Mouse (Mus musculus) midbrain, embryonic 15.5 days (tissue): ENCODE results near the gene Optn. TPM values are rescaled to one million over a fixed set of nuclear protein-coding genes. Genes with fewer than 3 reads are reported as not detected.
"Not testable (repeated sequence)": the region's sequence is repeated elsewhere in the genome, so short reads cannot be mapped to it uniquely, and the experiment has no call there.

Source experiments
- ATAC-seq: fragments of 200-750 bp; cut with Nextera tagmentation; replicated peaks from 2 replicates; pipeline ENCODE4 v1.8.0; 2017; ENCODE audit warnings: moderate TSS enrichment
- H3K27ac ChIP-seq: fragments of 300-500 bp; sonication (generic); 2 replicates; pipeline ENCODE4 v1.5.1; 2015; ENCODE audit warnings: mild to moderate bottlenecking, inconsistent platforms
- H3K27me3 ChIP-seq: fragments of 300-500 bp; sonication (generic); replicated peaks from 2 replicates; pipeline ENCODE4 v1.6.1; 2015; ENCODE audit warnings: inconsistent platforms
- H3K36me3 ChIP-seq: fragments of 300-500 bp; sonication (generic); replicated peaks from 2 replicates; pipeline ENCODE4 v1.6.1; 2015; ENCODE audit warnings: inconsistent platforms
- H3K4me1 ChIP-seq: fragments of 300-500 bp; sonication (generic); 2 replicates; pipeline ENCODE4 v1.6.1; 2015; ENCODE audit warnings: inconsistent platforms
- H3K4me2 ChIP-seq: fragments of 300-500 bp; sonication (generic); 2 replicates; pipeline ENCODE4 v1.6.1; 2015; ENCODE audit warnings: inconsistent platforms, mild to moderate bottlenecking, moderate library complexity
- H3K4me3 ChIP-seq: fragments of 300-500 bp; sonication (generic); 2 replicates; pipeline ENCODE4 v1.5.1; 2015; ENCODE audit warnings: mild to moderate bottlenecking, inconsistent platforms
- H3K9ac ChIP-seq: fragments of 300-500 bp; sonication (generic); 2 replicates; pipeline ENCODE4 v1.6.1; 2015; ENCODE audit warnings: mild to moderate bottlenecking, inconsistent platforms
- H3K9me3 ChIP-seq: fragments of 300-500 bp; sonication (generic); 2 replicates; pipeline ENCODE4 v1.6.1; 2016; ENCODE audit warnings: inconsistent platforms
- WGBS: fragments of 180-500 bp; shearing (Covaris S2); methylation state at CpG from one replicate; pipeline ENCODE4 v1.1.7; 2015; ENCODE audit warnings: mixed read lengths; 5-methylcytosine and 5-hydroxymethylcytosine counted together
- polyA plus RNA-seq: library from polyadenylated mRNA; unstranded; fragments of >200 nt; fragmentation: Nextera tagmentation; extraction: Ambion mirVana; gene quantifications from 2 replicates; pipeline ENCODE4 v1.2.1, GENCODE M21; 2015

Gene Optn
- polyA plus RNA-seq: 15.7 and 18.9 TPM in 2 replicates

DNA sequence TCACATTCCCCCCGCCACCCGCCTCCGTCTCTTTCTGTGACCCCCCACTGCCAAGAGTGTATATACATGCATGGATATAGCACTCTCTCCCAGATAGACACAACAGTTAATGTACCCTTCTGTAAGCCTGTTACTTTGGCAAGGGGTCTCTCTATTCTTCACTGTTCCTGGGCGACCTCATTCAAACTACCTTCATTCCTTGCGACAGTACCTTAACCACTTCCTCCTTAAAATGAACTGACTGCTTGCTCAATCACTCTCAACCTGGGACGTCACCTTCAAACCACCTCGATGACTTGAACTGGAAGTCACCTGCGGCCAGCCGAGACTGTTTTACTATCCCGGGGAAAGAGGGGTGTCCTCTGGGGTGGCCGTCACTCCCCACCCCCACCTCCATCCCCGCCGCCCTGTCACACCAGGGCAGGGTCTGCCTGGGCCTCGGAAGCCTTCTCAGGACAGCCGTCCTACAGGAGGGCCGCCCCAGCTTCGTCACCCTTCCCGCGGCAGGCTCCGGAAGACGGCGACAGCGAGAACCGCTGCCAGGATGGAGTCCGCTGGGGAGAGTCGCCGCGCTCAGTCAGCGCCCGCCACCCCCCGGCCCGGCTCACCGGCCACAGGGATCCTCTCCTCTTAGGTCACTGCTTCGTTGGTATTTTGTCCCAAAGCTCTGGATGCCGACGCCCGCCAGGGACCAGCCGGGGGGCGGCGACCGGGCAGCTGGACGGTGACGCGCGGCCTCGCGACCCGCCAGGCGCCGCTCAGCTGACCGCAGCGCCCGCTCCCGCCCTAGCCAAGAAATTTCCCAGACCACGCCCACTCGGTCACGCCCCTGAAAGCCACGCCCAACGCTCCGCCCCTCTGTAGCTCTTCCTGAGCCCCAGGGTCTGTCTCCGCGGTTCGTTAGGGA lies at the start of gene Optn:
TSS of gene Optn (minus strand) at position 753 of the 907 bp plus-strand sequence.
- H3K4me1 ChIP-seq: peaks cover 13% of the 10 kb centered on the region
- H3K4me2 ChIP-seq: peak within 1 kb of the TSS; percentile 84
- H3K36me3 ChIP-seq: no peaks in the 10 kb centered on the region
- H3K4me3 ChIP-seq: peak within 1 kb of the TSS; percentile 69
- peak within 1 kb of the TSS; percentile 58 for H3K9ac ChIP-seq
- WGBS: 1% methylated on average over 63 of the region's 63 CpGs
- H3K9me3 ChIP-seq: no peaks in the 10 kb centered on the region
- peak; percentile 93 for ATAC-seq
- no peaks in the 10 kb centered on the region for H3K27me3 ChIP-seq
- peak within 1 kb of the TSS; percentile 30 for H3K27ac ChIP-seq

DNA sequence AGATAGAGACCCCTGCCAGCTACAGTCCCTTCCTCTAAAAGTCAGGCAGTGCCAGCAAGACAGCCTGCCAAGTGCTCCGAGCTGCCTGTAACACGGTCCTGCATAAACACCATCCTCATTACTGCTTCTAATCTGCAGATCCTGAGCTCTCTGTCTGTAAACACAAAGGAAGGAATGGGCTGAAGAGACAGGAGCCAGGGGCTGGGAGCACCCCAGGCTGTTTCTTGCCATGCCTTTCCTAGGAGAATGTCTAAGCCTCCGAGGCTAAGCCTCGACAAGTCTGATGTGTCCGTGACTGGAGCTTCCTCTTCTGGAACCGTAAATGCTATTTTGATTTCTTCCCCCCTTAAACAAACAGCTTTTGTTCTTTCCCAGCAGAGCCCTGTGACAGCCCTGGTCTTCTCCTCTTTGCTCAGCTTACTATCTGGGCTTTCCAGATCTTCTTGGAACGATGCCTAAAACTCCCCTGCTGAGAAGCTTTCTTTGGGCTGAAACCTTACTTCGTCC lies 49.0 kb upstream of the Optn start:
- Histone ChIP-seq H3K36me3 (no peaks in the 10 kb centered on the region), H3K27ac (peak overlapping the region; percentile 28), H3K4me2 (no peak overlapping the region), H3K9ac (no peak overlapping the region), H3K9me3 (no peaks in the 10 kb centered on the region), H3K4me1 (peaks cover 20% of the 10 kb centered on the region), H3K4me3 (no peak overlapping the region), H3K27me3 (no peaks in the 10 kb centered on the region)
- ATAC-seq: peak; percentile 70
- 8% methylated on average over 8 of the region's 8 CpGs for WGBS

DNA sequence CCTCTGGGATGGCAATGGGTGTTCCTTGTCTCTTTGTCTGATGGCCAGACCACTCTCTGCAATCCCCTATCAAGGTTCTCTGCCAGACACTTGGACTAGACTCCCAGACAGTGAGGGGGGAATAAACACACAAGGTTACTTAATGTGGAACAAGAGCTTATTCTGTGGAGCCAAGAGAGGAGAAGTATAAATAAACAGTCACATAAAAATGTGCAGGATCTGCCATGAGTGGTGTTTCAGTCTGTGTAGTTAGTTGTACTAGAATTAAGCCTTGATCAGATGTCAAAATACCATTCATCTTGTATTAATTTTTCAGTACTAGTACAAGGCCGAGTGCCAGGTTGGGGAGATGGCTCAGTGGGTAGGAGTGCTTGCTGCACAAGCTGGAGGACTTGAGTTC lies 39.0 kb upstream of the Optn start:
- no peak overlapping the region for H3K4me2 ChIP-seq
- WGBS: 50% methylated on average over 1 of the region's 1 CpGs
- peaks cover 9% of the 10 kb centered on the region for H3K4me1 ChIP-seq
- no peak for ATAC-seq
- no peaks in the 10 kb centered on the region for H3K36me3 ChIP-seq
- no peak overlapping the region for H3K4me3 ChIP-seq
- no peak overlapping the region for H3K27ac ChIP-seq
- no peak overlapping the region for H3K9ac ChIP-seq
- no peaks in the 10 kb centered on the region for H3K27me3 ChIP-seq
- H3K9me3 ChIP-seq: no peaks in the 10 kb centered on the region

DNA sequence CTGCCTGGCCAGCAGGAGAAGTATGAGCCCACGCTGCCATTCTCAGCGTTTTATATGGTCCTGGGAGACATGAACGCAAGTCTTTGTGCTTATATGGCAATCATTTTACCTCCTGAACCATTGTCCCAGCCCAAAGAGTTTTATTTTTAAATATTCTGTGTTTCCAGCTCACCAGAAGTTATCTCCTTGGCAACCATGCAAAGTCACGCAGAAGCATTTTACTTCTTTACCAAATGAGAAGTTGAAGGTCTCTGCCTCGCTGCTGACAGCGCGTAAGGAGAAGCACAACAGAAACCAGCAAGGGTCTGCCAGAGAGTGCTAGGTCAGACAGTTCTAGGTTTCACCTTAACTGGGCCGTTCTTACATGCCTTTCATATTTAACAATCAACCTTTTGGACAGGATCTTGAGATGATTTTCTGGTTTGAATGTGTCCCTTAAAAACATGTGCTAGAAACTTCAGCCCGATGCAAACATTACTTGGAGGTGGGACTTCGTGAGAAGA lies 37.9 kb upstream of the Optn start:
- Histone ChIP-seq H3K9ac (no peak overlapping the region), H3K27me3 (no peaks in the 10 kb centered on the region), H3K36me3 (no peaks in the 10 kb centered on the region), H3K4me3 (no peak overlapping the region), H3K4me1 (peaks cover 12% of the 10 kb centered on the region), H3K27ac (no peak overlapping the region), H3K4me2 (no peak overlapping the region), H3K9me3 (no peaks in the 10 kb centered on the region)
- ATAC-seq: no peak
- 89% methylated on average over 10 of the region's 10 CpGs for WGBS

DNA sequence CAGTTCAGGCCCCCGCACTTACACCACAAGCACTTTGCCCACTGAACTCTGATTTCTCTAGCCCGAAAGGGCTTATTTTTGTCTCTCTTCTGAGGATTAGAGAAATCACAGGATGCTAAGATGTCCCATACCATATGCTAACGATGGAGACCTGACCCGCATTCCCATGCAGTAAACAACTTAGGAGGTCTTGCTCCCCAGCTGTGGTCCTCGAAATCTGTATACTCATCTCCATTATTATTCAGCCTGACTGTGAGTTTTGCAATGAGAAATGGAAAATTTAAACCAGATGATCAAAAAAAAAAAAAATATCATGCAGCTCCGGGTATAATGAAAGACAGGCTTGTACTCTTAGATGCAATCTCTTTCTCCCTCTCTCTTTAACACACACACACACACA lies 35.3 kb upstream of the Optn start:
- Histone ChIP-seq H3K4me2 (no peak overlapping the region), H3K27me3 (no peaks in the 10 kb centered on the region), H3K4me3 (no peak overlapping the region), H3K9ac (no peak overlapping the region), H3K4me1 (peaks cover 12% of the 10 kb centered on the region), H3K36me3 (no peaks in the 10 kb centered on the region), H3K9me3 (no peaks in the 10 kb centered on the region), H3K27ac (no peak overlapping the region)
- ATAC-seq: no peak
- 72% methylated on average over 6 of the region's 6 CpGs for WGBS

DNA sequence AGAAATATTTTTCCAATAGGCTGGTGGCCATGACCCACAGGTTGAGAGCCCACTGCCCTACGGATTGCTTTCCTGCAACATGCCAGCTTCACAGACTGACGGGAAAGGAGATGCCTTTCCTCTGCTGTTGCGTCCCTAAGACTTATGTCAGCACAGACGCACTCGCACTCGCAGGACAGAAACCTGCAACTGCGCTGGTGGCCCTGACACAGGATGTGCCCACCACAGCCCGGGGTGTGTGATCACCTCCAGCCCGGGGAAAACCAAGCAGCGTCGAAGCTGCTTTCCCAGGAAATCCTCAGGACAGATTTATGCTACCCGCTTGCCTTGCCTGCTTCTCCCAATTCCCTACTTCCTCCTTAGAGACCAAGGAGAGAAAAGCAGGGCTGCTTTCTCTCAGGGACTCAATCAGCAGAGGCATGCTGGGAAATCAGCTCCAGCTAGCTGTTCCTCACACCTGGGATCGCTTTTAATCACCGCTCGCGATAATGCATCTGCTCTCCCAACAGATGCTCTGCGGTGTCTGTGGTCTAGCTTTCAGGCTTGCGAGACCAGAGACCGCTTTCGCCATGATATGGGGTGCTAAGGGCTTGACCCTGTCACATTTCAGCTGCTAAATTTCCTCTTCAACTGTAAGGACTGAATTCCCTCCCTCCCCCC lies 34.1 kb upstream of the Optn start:
- Histone ChIP-seq H3K4me3 (peak overlapping the region; percentile 24), H3K9ac (peak overlapping the region; percentile 41; the same call in 1 of the 2 replicates), H3K9me3 (no peaks in the 10 kb centered on the region), H3K4me1 (peaks cover 12% of the 10 kb centered on the region), H3K4me2 (peak overlapping the region; percentile 53), H3K36me3 (no peaks in the 10 kb centered on the region), H3K27me3 (no peaks in the 10 kb centered on the region), H3K27ac (peak overlapping the region; percentile 70)
- ATAC-seq: peak; percentile 51; the same call in 1 of the 2 replicates
- 28% methylated on average over 20 of the region's 20 CpGs for WGBS

DNA sequence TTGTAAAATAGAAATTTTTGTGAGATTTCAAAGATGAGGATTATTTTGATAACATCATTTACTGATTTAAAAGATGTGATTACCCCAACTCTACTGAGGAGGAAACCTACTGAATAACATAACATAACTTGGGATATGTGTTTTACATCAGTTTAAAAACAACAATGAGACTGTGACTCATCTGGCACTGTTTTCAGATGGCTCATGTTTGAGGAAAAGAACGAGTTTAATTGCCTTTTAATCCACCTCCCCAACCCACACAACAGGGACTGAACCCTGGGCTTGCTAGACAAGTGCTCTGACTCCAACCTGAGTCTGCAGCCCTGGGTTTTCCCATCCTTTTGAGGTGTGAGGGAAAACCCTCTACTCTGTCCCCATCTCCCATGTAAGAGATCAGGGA lies 31.5 kb upstream of the Optn start:
- WGBS: 24% methylated on average over 1 of the region's 1 CpGs
- ATAC-seq: no peak

DNA sequence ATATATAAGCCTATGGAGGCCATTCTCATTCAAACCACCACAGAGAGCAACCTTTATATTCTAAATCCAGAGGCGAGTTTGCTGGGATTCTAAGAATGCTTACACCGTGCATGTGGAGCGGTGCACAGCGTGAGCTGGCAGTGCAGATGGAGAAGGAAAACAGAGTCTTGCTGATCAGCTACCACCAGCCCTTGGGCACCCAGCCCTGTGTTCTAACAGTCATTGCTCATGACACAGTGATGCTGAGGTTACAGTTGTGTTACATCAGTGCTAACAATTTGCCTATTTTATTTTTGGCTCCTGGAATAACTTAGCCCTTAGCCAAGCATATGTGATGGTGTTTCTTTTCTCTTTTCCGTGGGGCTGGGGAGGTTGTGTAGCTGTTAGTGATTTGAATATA lies 31.0 kb upstream of the Optn start:
- ATAC-seq: no peak

More for the DNA sequence above, 31.5 kb upstream of the Optn start:
- H3K9me3 ChIP-seq: no peaks in the 10 kb centered on the region
- H3K36me3 ChIP-seq: no peaks in the 10 kb centered on the region
- H3K27me3 ChIP-seq: no peaks in the 10 kb centered on the region
- no peak overlapping the region for H3K4me3 ChIP-seq
- H3K4me2 ChIP-seq: no peak overlapping the region
- no peak overlapping the region for H3K27ac ChIP-seq
- no peak overlapping the region for H3K9ac ChIP-seq
- H3K4me1 ChIP-seq: peaks cover 12% of the 10 kb centered on the region

DNA sequence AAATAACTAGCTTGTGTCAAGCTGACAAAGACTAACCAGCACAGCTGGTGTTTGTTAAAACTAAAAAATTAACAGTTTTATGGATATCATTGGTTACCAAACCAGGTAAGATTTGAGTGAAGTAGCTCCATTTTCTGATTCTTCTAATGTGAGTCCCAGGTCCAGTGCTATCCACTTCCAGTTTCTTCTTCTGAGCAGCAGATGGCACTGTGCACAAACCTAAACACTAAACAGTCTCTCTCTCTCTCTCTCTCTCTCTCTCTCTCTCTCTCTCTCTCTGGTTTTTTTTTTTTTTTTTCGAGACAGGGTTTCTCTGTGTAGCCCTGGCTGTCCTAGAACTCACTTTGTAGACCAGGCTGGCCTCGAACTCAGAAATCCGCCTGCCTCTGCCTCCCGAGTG lies 26.5 kb upstream of the Optn start:
- H3K4me1 ChIP-seq, H3K9ac ChIP-seq, H3K4me2 ChIP-seq, H3K9me3 ChIP-seq, H3K27me3 ChIP-seq, H3K36me3 ChIP-seq, H3K4me3 ChIP-seq, H3K27ac ChIP-seq: not testable (repeated sequence)
- WGBS: 59% methylated on average over 4 of the region's 4 CpGs
- ATAC-seq: peak; percentile 82

More for the DNA sequence above, 31.0 kb upstream of the Optn start:
- no peaks in the 10 kb centered on the region for H3K27me3 ChIP-seq
- no peak overlapping the region for H3K27ac ChIP-seq
- no peak overlapping the region for H3K4me2 ChIP-seq
- H3K4me3 ChIP-seq: no peak overlapping the region
- 86% methylated on average over 5 of the region's 5 CpGs for WGBS
- H3K9me3 ChIP-seq: no peaks in the 10 kb centered on the region
- no peak overlapping the region for H3K9ac ChIP-seq
- peaks cover 12% of the 10 kb centered on the region for H3K4me1 ChIP-seq
- no peaks in the 10 kb centered on the region for H3K36me3 ChIP-seq

DNA sequence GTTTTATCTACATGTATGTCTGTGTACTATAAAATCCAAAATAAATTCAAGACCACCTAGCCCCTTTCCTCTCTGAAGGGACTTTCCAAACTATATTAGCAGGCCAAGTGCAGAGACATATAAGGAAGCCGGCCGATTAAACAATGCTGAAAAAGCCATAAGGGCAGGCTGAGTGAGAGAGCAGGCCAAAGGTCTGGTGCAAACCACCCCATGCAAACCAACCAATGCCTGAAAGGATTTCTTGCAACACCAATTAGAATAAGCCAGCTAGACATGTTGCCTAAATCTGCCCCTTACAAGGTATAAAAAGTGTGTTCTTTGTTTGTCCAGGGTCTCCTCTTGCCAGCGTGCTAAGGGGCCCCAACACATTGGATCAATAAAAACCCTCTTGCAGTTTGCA lies 23.8 kb upstream of the Optn start:
- Histone ChIP-seq H3K27me3 (no peaks in the 10 kb centered on the region), H3K4me2 (no peak overlapping the region), H3K4me1 (no peaks in the 10 kb centered on the region), H3K36me3 (no peaks in the 10 kb centered on the region), H3K9ac (no peak overlapping the region), H3K4me3 (no peak overlapping the region), H3K27ac (no peak overlapping the region), H3K9me3 (no peaks in the 10 kb centered on the region)
- 91% methylated on average over 3 of the region's 3 CpGs for WGBS
- no peak for ATAC-seq

DNA sequence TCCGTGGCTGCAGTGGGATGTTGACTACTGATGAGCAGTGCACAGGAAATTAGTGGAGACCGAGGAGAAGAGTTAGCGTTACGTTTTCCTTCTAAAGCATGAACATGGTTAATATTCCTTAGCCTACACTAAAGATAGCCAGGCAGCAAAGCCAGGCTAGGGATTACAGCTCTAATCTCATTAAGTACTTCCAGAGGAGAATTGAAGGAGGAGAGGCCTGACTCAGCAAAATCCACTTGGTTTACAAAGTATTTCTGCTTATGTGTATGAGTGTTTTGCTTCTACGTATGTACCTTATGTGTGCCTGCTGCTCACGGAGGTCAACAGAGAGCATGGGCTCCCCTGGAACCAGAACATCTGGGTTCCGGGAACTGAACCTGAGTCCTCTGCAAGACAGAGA lies 19.9 kb upstream of the Optn start:
- Histone ChIP-seq H3K9ac (no peak overlapping the region), H3K9me3 (no peaks in the 10 kb centered on the region), H3K4me3 (no peak overlapping the region), H3K27me3 (0 out of 2 replicates have a peak, but pooled peaks cover 2% of the 10 kb centered on the region), H3K4me2 (no peak overlapping the region), H3K4me1 (peaks cover 4% of the 10 kb centered on the region), H3K36me3 (no peaks in the 10 kb centered on the region), H3K27ac (no peak overlapping the region)
- WGBS: 73% methylated on average over 7 of the region's 7 CpGs
- no peak for ATAC-seq

DNA sequence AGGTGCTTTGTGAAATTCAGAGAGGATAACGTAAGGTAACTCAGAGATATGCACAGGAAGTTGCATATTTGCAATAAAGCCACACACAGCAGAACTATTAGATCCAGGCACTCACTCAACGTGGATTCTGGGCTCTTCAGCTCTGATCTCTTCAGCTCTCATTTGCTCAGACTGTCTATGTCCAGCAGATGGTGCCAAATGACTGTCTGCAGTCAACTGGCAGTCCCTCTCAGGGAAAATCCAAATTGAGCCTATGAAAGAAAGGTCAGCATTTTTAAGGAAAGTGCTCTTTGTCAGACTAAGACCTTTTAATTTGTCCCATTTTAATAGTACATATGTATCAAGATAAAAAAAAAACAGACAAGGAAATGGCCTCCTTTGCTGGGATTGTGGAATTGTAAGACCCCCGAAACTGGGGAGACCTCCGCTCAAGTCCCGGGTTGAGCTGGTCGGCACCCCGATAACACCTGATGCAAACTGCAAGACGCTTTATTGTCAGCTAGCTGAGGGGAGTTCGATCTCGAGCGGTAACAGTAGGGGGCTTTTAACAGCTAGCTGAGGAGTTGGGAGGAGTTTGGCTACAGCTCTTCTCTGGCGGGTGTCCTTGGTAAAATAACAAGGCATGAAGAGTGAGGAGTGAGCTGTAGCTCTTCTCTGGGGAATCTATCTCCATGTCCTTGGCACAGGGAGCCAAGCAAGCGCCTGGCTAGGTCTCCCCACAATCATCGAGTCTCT lies 16.4 kb upstream of the Optn start:
- H3K4me2 ChIP-seq: peak overlapping the region; percentile 56
- 0 out of 2 replicates have a peak, but pooled peaks cover 2% of the 10 kb centered on the region for H3K27me3 ChIP-seq
- H3K4me1 ChIP-seq: peaks cover 4% of the 10 kb centered on the region
- H3K27ac ChIP-seq: no peak overlapping the region
- peak overlapping the region; percentile 33 for H3K4me3 ChIP-seq
- no peaks in the 10 kb centered on the region for H3K36me3 ChIP-seq
- ATAC-seq: peak; percentile 90
- peak overlapping the region; percentile 26; the same call in 1 of the 2 replicates for H3K9ac ChIP-seq
- H3K9me3 ChIP-seq: no peaks in the 10 kb centered on the region
- WGBS: 4% methylated on average over 14 of the region's 14 CpGs
